Mouse (Mus musculus) spleen, adult 2 months (tissue): ENCODE results near the gene Il18rap.

ENCODE experiments used
- CTCF ChIP-seq: fragments of 200-500 bp; IDR thresholded peaks from 2 replicates; pipeline ENCODE4 v1.5.1; 2011; ENCODE audit warnings: mild to moderate bottlenecking, inconsistent platforms; ENCODE audit not compliant: insufficient read depth, insufficient read length, insufficient replicate concordance; ENCODE audit errors: extremely low read depth
- POLR2A ChIP-seq: fragments of 200-500 bp; IDR thresholded peaks from 2 replicates; pipeline ENCODE4 v1.6.1; 2011; ENCODE audit warnings: low read depth, low read length, inconsistent platforms

- TF ChIP-seq CTCF: peak; percentile 47; the same call in 1 of the 2 replicates
- TF ChIP-seq POLR2A: no peak
Measured at GRCm38 (mm10) chr1:40579784-40580183, 64.6 kb downstream of the Il18rap start, which contains the start of gene Slc9a4.
